Mouse (Mus musculus): Measurements from ENCODE around the gene Pitx2.

The Pitx2 gene

DNA sequence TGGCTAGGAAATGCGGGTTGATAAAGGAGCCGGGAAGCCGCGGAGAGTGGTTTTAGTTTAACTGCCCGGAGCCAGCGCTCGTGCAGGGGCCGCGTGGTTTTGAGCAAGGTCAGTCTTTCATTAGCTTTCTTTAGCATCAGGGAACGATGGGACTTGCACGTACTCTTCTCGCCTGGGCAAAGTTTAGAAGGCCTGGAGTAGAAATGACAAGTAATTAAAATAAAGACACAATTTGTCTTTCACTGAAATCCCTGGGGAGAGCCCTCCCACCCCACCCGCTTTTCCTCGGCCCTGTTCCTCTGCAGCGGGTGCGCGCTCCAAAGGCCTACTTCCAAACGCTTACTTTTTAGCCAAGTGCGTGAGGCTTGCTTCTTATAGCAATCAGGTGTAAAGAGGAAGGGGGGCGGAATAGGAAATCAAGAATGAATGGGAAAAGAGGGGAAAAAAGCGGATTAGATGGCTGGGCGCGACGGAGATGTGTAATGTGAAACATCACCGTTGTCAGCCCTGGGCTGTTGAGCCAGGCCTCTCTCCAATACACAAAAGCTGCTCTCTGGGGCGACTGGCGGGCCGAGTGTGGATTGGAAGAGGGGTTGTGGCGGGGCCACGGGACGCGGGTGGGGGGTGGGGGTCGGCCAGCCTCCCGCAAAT, 17.4 kb downstream of the Pitx2 start:
- DNase-seq (ENCODE audit: low spot score in 2 of 2) = no peak

- no peak for DNase-seq (ENCODE audit: low spot score in 2 of 2)
These were observed 18.2 kb downstream of the Pitx2 start for GRCm38 (mm10) chr3:129217862-129218370.

DNA sequence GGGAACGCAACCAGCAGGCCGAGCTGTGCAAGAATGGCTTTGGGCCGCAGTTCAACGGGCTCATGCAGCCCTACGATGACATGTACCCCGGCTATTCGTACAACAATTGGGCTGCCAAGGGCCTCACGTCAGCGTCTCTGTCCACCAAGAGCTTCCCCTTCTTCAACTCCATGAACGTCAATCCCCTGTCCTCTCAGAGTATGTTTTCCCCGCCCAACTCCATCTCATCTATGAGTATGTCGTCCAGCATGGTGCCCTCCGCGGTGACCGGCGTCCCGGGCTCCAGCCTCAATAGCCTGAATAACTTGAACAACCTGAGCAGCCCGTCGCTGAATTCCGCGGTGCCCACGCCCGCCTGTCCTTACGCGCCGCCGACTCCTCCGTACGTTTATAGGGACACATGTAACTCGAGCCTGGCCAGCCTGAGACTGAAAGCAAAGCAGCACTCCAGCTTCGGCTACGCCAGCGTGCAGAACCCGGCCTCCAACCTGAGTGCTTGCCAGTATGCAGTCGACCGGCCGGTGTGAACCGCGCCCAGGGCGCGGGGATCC, 18.8 kb downstream of the Pitx2 start:
- DNase-seq (ENCODE audit: low spot score in 2 of 2) = no peak

DNA sequence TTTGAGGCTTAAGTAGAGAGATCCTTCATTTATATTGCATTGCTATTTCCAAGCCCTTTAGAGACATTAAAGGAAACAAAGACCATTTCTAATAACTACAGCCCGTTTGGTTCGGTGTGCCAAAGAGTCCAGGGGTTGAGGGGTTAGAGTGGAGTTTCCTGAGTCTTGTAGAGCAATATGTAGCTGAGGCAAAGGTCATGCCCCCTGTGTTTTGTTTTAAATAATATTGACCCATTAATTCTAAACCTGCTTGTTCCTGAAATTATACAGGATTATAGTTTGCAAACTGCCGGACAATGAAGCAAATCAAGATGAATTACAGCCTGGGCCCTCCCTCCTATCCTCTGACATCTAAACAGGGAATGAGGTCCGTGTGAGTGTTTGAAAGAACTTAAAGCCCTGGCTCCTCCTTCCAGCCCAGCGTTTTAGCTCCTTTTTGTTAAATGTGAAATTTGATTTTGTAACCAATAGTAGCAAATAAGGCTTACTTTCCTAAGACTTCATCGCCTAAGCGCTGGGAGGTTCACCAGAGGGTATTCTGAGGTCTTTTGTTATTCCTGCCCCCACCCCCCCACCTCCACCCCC, 20.5 kb downstream of the Pitx2 start:
- DNase-seq (ENCODE audit: low spot score in 2 of 2) = no peak

DNA sequence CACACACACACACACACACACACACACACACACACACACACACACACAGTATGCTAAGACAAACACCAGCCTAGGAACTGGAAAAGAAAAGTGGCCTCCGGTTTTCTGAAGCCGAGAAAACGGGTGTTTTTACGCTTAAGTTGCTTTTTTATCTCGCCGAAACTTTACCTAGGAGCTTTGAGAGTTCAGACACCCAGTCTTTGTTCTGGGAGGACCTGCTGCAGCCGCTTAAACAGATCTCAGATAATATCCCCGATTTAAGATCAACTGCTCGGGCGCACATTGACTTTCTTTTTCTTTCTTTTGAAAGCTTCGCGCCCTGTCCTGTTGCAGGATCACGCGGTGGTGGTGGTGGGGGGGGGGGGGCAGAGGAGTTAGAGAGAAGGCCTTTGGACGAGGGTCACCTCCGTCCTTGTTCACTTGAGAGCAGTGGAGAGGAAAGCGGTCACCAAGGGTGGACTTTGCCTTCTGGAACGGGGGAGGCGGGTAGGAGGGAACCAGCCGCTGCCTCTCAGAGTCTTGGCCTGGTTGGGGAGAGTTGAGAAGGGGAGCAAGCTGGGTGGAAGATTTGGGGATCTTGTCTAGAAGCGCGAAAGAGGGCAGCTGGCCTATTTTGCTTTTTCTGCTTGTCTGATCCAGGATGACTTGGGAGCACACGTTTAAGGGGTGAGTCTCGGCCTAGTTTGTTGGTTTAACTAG, 21.2 kb downstream of the Pitx2 start:
- no peak for DNase-seq (ENCODE audit: low spot score in 2 of 2)

GRCm38 (mm10) chr3:129221380-129222260, 21.9 kb downstream of the Pitx2 start:
- no peak for DNase-seq (ENCODE audit: low spot score in 2 of 2)

DNA sequence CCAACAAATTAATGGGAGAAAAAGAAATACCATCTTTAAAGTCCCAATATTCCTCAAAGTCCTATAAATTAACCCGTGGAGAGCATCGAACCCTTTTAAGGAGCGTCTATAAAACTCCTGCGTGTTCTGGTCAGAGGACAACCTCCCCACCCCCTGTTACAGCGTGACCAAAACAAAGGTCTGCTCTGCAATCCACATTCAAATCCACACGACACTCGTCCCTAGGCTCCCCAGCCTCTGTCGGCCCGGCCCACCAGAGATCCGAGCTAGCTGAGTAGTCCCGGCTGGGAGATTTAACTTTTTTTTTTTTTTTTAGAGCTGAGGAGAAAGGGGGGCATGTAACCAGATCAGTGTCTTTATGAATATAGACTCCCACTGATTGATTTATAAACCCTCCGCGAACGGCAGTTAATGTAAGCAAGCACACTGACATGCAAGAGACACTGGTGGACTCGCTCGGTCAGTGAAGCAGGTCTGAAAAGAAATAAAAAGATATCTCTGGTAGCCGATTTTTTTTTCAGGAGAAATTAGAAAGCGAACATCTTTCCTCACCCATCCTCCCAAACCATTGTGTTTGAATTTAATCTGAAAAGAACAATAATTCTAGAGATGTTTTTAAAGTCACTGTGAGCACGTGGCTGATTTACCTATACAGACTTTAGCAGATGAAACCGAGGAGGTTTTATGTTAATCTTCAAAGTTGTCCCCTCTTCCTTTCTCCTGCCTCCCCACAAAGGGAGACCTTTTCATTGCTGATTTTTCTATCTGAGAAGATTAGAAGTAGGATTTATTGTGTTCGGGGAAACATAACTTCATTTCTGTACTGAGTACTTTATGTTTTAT, 23.0 kb downstream of the Pitx2 start:
- no peak for DNase-seq (ENCODE audit: low spot score in 2 of 2)

DNA sequence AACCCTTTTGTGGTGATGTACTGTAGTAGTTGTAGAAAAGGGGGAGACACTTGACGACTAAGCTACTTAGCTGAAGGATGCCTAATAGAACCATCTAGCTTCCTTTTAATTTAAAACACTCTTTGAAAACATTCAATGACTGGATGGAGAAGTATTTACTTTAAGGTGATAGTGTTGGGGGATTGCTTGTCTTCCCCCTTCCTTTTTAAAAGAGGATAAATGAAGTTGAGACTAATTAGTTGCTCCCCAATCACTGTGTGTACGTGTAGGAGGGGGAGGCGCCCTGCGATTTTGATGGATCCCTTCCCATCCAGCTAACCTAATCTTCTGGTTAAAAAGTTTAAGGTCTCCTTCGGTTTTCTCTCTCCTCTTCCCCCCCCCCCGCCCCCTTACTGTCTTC, 23.7 kb downstream of the Pitx2 start:
- DNase-seq (ENCODE audit: low spot score in 2 of 2) = no peak

DNA sequence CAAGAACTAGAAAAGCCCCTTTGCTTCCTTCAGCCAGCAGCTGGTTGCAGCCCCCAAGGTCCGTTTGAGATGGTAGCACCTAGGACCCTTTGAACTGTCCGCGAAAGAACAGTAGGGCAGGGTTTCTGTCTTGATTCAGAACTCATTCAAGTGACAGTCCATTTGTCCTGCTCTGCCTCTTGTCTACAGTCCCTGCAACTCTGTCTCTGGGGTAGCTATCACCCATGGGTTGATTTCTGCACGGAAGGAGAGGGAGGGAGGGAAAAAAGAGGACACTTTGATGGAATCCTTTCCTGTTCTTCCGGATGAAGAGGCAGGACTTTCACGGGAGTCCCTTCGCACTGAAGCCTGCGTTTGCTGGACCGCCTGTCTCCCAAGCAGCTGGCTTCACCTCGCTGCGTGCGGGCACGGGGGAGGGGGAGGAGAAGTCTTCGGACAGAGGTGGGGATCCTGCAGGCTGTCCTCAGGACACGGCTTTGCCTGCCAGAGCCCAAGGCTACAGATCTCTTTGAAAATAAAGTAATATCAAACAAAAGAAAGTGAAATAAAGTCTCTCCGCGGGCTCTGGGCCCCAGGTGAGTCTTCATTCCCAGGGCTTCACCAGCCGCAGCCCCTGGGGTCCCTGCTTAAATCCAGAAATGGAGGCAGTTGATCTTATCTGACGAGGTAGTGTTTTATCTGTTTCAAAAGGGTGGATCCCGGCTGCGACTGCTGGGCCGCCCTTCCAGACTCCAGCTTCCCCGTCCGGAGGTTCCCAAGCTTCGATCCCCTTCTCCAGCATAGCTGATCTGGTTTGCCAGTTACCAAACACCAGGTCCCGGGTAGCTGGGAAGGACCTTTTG, 24.5 kb downstream of the Pitx2 start:
- DNase-seq (ENCODE audit: low spot score in 2 of 2) = no peak

DNA sequence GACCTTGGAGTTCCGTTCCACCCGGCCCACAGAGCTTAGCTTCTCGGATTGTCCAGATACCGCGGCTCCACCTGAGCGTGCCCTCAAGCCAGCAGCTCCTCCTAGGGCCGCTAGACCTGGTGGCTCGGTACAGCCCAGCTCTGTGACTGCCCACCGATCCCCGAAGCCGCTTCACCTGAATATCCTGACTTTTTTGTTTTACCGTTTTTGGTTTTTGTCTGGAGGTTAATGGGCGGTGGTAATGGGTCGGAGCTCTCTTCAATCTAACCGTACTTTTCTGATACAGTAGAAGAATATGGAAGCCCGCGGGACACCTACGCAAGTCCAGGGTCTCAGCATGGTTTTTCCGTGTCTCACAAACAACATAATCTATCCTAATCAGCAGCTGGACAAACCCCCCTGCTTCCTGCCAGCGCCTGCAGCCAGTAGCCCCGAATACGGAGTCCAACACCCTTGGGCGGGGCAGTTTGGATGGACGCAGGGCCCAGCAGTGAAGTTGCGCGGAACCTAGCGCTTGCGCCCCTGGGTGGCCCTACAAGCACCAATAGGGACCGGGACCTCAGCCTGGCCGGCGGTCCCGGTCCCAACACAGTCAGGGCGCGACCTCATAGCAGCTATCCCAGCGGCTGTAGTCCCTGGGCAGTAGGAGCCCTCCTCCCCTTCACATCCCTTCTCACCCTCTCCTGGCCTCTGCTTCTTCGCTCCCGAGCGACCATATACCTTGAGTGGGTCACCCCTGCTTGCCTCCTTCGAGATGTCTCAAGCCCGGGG, 25.3 kb downstream of the Pitx2 start:
- no peak for DNase-seq (ENCODE audit: low spot score in 2 of 2)

GRCm38 (mm10) chr3:129225577-129226289, 26.1 kb downstream of the Pitx2 start:
- no peak for DNase-seq (ENCODE audit: low spot score in 2 of 2)

DNA sequence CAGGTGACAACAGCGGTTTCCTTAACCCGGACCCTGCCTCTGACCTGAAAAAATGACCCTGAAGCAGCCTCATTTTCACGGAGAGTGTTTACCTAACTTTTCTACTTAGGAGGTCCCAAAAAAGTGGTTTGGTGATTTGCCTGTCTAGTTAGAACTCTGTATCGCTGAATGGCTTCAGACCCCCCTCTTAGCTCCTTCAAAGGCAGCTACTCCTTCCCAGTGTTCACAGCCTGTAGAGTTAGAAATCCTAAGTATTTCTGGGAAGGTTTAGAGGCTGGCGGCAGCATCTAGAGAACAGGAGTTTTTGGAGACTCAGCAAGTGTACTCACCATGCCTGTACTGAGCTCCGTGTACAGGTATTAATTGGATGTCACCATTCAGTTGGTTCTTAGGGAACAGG, 27.0 kb downstream of the Pitx2 start:
- no peak for DNase-seq (ENCODE audit: low spot score in 2 of 2)

GRCm38 (mm10) chr3:129227331-129227730, 27.7 kb downstream of the Pitx2 start:
- no peak for DNase-seq (ENCODE audit: low spot score in 2 of 2)

DNA sequence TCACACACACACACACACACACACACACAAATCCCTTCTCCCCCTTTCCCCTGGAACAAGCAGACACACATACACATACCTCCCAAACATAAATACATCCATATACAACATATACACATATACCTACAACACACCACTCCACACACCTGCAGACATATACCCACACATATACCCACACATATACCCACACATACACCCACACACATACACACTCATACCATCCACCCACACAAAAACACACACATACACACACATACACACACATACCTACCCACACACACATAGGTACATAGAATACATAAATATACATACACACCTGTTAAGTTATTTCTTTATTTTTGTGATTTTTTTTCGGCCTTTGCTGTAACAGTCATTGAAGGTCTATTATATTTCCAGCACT, 38.3 kb downstream of the Pitx2 start:
- no peak for DNase-seq (ENCODE audit: low spot score in 2 of 2)

- no peak for DNase-seq (ENCODE audit: low spot score in 2 of 2)
These were observed 39.1 kb downstream of the Pitx2 start for GRCm38 (mm10) chr3:129238664-129239258.

DNA sequence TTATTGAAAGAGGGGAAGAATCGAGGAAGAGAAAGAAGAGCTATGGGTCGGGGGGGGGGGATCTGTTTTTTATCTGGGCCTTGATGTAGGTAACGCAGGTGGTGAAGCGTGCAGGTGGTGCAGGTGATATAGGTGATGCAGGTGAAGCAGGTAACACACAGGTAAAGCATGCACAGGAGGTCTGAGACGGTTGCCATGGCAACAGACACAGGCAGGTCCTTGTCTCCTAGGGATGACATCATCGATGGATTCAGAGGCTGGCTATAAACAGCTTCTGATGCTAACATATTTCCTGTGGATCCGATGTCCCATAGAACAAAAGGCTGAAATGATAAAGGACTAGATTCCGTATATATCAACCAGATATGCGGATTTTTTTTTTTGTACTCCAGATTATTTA, 51.3 kb downstream of the Pitx2 start:
- DNase-seq (ENCODE audit: low spot score in 2 of 2) = no peak

DNA sequence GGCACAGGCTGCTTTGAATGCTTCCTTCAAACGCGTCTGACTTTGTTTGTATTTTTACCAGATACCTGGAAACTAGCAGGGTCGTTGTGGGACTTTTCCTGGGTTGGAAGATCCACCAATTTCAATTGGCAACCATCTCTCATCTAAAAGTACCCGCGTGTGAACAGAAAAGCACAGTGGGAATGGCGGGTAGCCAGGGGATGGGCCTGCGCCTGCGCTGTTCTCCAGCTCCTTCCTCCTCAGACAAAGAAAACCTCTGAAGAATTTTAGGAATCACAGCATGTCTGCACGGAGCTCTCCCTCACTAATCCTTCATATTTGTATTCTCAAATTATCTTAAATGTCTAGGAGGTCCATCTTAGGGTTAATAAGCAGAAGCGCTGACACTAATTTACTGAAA, 54.6 kb downstream of the Pitx2 start:
- no peak for DNase-seq (ENCODE audit: low spot score in 2 of 2)

DNA sequence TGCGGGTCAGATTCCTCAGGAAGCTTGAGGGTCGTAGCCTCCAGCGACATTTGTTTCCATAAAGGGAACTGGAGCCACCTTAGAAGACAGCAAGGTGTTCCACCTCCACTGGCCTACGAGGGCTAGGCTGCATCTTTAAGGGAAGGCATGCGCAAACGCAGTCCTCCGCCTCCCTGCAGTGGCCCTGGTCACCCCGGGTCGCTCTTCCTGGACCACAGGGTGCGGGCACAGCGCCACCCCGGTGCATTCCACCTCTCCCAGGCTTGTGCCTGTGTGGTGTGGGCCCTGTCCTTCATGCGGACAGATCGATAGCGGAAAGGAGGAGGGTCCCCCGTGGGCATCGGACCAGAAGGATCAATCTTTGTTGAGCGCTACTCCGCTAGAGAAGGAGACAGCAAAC, 56.6 kb downstream of the Pitx2 start:
- no peak for DNase-seq (ENCODE audit: low spot score in 2 of 2)
